Mouse (Mus musculus) bone marrow macrophage, adult 2 months (primary cell): Measurements from ENCODE around the gene Tenm3.

Experiments
- CTCF ChIP-seq: IDR thresholded peaks from 2 replicates; pipeline ENCODE4 v1.5.1; 2012; ENCODE audit warnings: low read depth, mild to moderate bottlenecking, low read length, moderate library complexity
- POLR2A ChIP-seq: IDR thresholded peaks from 2 replicates; pipeline ENCODE4 v1.6.1; 2012; ENCODE audit warnings: mild to moderate bottlenecking, low read depth, low read length, borderline replicate concordance

DNA sequence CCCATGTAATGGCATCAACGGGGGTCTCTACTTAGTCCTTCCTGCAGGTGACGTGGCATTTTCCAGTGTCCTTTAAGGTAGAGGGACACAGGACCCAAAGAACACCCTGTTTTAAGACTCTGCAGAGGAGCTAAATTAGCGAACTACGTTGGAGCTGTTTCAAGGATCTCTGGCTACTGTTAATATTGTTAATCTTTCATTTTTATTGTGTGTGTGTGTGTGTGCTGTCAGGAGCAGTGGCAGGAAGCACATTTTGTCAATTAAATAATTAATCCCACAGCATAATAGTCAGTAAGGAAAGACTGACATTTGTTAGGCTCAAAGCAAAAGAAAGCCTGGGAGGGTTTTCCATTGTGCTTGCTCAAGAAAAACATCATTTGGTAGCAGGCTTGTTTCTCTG is 172.4 kb downstream of the Tenm3 start:
- TF ChIP-seq CTCF (no peak), POLR2A (no peak)
